In genomic region chr6:134102396-134102795, GRCm38 (mm10) we compare ENCODE assay signal across 20 mouse cellular contexts.
DNase-seq lines count a peak whose midpoint lies in the region; ATAC-seq lines count a peak whose summit lies in the region.
"Had no signal": no experiment of that assay in that cellular context is flagged by ENCODE, and none has a peak within 500 bp of the region (broad histone marks: within the 10 kb centered on the region; RNA-seq: fewer than 3 reads in every experiment).

No protein-coding gene starts in this region.

- peak; percentile 45 for ATAC-seq in common myeloid progenitor, adult 5-6 weeks (replicated peaks; ENCODE audit: low read depth, poor library complexity, severe bottlenecking)
- ATAC-seq in megakaryocyte, adult 5-6 weeks (ENCODE audit: poor library complexity, severe bottlenecking) = peak; percentile 53
- ATAC-seq: activated CD4-positive, CD25-positive, alpha-beta regulatory T cell, adult 4 months; CD4-positive, CD25-positive, alpha-beta regulatory T cell, adult 4 months; forebrain, embryonic 15.5 days; hindbrain, embryonic 16.5 days; intestine, embryonic 15.5 days had no signal

- peak; percentile 65 for DNase-seq in 416B (ENCODE audit: low read depth)
- no peak for DNase-seq in left cerebral cortex, postnatal 14 days (ENCODE audit: low spot score in 2 of 2)
- no peak for DNase-seq in cerebellum, adult 9-11 months
- DNase-seq in ovary, adult 18-20 months (ENCODE audit: low spot score) = no peak
- DNase-seq: adrenal gland, adult 8-10 months; adrenal gland, postnatal 25 days; cerebellum, adult 11-12 months; cerebellum, adult 9-10 months; cerebellum, postnatal 25 days; embryo, embryonic 11 days; gastrocnemius, postnatal 25 days; heart, adult 2 months; heart, postnatal 14 days had no signal

- intact Hi-C loops in left cerebral cortex, postnatal 14 days (cut with DNase I) = no loop called here
